Mouse (Mus musculus) urinary bladder, postnatal 25 days (tissue): ENCODE data around the gene Grin2d.

Experiments used
- DNase-seq: peaks from one replicate; pipeline ENCODE4 v3.0.0; 2022; ENCODE audit warnings: low spot score

The Grin2d gene

DNA sequence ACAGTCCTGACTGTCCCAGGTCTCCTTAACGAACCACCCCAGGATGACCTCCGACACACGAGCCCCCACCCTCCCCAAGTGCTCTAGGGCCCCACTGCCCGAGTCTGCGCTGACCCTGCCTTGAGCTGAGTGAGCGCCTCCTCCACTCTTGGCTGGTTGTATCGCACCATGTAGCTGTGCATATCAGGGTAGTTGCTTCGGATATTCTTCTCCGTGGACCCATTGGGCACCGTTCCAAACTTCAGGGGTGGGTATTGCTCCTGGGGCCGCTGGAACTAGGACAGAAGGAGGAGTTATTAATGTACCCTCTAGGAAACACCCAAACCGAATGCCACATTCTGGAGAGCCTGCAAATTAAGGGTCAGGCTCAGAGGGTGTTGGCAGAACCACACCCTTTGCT, 25.1 kb downstream of the Grin2d start:
- no peak for DNase-seq

DNA sequence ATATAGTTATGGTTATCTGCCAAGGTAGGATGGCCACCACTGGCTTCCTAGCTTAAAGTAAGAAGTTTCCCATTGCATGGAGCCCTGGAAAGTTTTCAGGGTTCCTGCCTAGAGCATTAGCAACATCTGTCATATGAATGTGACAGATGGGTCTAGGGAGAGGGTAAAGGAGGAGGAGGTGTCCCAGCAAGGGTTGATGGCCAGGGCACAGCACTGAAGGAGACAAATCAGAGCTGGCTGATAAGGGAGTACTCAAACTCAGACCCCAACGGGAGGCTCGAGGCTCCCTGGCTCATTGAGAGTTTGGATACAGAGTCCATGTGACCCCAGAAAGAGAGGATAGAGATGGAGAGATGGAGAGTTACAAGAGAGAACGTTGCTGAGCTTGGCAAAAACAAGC, 27.5 kb downstream of the Grin2d start:
- DNase-seq, result no peak

DNA sequence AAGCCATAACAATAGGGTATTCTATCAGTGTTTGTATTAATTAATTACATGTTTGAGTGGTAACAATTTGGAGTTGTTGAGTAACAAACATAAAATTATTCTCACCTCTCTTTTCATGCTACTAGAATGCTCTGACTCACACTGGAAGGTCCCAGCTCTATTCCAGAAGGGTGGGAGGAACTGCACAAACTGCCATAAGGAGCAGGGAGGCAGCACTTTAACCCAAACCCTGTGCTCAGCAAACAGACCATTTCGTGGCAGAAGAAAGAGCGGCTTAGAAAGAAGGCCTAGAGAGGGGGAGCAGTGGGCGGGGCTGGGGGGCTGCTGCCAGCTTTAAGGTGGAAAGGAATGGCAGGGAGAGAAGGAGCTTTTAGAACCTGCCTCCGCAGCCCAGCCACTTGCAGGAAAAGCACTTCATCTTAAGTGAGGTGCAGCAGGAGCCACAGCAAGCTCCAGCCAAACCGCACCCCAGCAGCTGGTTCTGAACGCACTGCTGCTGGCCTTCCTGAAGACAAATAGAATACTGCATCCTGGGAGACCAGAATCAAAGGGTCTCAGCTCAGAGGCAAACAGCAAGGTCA, 29.6 kb downstream of the Grin2d start:
- no peak for DNase-seq

DNA sequence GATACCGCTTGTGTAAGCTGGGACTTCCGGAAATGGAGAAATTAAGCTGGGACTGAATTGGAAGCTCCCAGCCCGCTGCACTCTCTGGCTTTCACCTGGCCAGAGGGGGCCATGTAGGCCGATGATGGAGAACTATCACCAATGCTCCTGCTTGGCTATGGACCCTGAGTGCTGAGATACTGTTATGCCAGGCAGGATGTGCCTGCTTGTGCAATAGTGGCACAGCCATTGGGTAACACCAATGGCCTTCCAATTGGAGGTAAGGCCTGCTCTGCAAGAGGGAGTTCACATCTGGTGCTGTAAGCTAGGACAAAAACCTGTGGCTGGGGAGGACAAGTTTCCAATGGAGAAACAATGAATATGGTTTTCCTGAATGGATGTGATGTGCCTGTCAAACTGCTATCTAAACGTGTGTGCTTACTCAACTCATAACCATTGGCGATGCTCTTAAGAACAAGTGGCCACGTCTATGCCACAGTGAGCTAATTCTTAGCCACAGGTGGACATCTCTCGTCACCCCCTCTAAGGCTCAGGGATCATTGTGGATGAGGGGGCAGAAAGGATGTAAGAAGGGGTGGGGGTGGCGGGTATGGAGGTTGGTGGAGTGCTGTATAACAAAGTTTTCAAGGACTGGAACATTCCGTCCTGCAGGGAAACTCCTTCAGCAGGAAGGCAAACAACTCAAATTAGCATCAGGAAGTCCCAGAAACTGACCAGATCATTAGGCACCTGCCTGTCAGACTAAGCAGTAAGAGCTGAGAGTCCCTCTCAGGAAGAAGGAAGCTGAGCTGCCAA, 35.0 kb downstream of the Grin2d start:
- DNase-seq, result no peak

DNA sequence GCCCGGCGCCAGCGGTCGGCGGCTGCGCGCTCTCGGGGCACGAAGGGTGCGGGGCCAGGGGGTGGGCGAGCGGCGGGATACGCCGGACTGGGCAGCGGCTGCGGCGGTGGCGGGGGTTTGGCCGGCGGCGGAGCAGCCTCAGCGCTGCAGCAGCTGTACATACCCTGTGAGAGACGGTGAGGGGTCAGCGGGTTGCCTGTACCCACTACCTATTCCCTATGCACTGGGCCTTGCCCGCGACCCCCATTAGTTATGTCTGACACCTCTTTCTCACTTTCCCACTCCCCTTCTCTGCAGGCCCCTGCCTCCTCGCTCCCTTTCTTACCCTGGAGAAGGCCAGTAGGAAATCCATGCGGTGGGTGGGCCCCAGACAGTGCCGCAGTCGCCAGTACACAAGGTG, 44.3 kb downstream of the Grin2d start:
- no peak for DNase-seq

DNA sequence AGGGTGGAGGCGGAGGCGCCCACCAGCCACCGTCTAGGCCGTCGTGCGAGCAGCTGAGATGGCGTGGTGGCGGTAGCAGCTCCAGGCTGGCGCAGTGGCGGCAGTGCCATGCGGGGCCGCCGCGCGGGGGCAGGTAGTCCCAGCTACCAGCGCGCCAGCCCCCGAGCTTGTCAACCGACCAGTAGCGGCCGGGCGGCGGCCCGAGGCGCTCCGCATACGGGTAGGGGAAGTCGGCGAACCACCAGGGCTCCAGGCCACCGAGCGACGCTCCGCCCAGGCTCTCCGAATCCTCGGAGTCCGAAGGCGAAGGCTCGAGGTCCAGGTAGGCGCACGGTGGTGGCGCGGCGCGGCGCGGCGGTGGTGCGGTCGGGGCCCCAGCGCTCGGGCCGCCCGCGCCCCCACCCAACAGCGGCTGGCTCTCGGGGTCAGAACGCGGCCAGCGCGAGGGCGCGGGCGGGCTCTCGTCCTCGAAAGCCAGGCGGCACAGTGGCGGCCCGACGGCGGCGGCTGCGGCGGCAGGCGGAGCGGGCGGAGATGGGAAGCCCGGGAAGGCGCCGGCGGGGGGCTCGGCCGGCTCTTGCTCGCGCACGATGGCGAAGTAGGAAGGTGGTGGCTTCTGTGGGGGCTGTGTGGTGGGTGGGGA, 44.9 kb downstream of the Grin2d start:
- DNase-seq, result no peak

DNA sequence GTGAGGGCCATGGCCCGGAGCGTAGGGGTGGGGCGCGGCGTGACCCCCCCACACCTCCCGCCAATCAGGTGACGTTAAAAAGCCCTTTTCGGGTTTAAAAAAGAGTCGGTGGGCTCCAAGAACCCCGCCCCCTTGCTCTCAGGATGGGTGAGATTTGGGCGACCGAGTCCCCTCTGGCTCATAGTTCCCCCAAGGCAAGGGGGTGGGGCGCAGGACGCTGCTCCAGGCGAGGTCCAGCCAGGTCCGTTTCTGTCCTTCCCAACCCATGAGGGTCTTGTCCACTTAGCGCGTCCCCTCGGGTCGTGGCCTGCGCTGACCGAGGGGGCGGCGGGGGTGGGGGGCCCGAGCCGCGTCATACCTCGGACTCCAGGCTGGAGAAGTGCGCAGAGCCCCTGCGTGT, 45.8 kb downstream of the Grin2d start:
- no peak for DNase-seq

DNA sequence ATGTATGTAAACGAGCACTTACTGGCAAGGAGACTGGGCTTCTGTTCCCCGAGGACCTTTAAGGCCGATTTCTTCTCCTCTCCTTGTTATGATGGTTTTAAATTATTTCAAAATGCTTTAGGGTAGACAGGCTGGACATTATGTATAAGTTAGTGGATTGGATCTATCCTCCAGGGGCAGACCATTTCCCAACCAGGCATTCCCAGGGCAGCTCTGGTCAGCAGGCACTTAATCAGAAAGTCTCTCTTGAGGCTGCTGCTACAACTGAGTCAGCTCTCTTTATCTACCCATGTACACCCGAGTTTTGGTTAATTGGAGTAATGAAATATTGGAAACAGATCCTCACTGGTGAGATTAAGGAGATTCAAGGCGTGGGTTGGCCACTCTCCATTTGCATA, 47.1 kb downstream of the Grin2d start:
- DNase-seq, result no peak

DNA sequence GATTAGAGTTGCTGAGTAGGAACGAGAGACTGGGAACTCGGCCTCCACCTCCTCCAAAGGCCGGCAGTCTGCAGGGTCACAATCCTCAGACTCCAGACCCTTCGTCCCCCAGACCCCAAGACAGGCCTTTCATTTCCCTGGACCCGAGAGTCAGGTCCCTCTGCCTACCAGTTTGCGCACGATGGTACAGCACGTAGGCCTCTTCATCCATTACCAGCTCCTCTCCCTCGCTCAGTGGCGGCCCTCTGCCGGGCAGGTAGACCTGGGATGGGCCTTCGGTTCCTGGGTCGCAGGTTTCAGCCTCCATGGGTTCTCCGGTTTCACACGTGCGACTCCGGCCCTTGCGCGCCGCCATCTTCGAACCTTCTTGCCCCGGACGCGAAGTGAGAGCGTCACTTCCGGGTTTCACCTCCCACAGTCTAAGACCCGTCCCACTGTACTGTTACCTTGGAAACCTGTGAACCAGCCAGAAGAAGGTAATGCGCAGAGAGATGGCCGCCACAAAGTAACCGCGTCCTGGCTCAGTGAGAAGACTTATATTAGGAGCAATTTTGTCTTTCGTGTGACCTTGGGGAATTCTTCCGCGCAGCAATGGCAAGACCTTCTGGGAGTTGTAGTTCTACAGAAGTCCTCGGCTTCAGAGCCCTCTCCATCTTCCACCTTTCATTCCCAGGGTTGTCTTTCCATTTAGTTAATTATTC, 47.6 kb downstream of the Grin2d start, which contains the start of gene Grwd1:
Gene Grwd1 (minus strand): TSS at position 518 of the 701 bp plus-strand sequence.
- peak; percentile 79 for DNase-seq

DNA sequence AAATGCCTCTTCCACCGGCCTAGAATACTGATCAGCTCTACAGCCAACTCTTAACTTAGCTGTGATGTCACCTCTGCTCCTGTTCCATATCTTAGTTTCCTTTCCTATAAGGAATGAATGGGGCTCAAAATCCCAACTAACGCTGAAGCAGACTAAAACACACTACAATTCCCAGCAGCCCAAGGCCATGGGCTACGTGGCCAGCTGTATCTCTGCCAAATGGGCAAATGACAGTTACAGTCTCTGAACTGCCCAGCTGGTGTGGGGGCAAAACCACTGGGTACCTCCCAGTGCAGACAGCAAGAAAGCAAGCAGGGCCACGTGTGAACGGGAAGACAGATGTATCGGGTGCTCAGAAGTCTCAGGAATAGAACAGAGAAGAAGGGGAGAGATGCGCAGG, 51.5 kb downstream of the Grin2d start:
- DNase-seq, result no peak

DNA sequence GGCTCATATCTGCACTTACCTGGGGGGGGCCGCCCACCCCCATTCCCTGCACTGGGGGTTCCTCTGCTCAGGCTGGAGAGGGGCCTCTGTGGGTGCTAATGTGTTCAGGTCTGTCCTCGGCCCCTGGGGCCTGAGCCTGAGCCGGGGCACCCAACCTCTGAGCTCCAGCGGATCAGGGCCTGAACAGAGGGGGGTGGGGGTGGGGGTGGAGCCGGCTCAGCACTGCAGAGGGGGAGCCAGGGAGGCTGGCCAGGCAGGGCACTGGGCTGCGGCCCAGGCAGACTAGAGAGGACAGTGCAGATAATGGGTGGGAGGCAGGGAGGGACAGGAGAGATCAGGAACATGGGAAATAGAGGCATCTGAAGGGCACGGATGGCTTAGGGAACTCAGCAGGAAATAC, 53.6 kb downstream of the Grin2d start, which contains the start of gene Kcnj14:
Gene Kcnj14 (minus strand): TSS at position 185 of the 400 bp plus-strand sequence.
- DNase-seq, result no peak

DNA sequence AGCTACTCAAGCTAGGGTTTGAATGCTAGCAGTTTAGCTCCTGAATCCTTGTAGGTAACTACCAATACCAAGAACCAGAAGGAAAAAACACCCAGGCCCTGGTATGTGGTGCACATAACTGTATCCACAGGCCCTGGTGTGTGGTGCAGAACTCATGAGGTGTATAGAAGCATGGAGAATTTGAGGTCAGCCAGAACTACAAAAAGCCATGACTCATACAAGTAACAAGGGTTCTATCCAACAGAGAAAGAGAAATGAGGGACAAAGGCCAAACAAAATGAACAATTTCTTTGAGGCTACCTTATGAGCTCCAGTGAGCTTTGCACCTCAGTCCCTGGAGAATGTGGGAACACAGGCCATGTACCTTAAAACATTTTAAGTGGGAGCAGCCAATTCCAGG, 57.3 kb downstream of the Grin2d start:
- DNase-seq, result no peak

DNA sequence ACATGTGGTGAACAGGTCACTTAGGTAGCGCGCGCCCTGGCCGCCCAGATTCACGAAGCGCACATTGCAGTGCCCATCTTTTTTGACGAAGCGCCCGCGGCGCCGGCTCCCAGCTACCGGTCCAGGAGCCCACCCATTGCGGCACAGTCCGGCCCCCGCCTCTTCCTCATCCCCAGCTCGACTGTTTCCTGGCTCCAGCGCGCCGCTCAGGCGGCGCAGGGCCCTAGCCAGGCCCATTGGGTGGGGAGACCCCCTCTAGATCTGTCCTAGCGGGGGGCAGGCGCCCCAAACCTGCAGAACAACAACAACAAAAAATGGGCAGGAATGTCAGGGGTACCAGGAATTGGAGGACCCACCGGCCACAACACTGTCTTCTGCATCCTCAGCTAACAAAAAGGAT, 58.3 kb downstream of the Grin2d start:
- no peak for DNase-seq

DNA sequence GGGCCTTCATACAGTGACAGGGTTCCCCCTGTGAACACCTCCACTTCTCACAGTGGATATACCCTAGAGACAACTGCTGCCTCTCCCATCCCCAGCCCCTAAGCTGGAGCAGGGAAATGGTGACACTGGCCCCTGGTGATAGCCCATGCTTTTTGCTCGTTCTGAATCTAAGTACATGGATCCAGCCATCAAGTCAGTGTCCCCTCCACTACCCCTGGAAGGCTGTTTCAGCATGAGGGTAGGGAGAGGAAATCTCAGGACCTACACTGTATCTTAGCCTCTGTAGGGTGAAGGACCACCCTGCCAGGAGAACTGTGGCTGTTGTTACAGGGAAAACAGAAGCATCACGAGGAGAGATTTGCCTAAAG, 62.2 kb downstream of the Grin2d start:
- no peak for DNase-seq

DNA sequence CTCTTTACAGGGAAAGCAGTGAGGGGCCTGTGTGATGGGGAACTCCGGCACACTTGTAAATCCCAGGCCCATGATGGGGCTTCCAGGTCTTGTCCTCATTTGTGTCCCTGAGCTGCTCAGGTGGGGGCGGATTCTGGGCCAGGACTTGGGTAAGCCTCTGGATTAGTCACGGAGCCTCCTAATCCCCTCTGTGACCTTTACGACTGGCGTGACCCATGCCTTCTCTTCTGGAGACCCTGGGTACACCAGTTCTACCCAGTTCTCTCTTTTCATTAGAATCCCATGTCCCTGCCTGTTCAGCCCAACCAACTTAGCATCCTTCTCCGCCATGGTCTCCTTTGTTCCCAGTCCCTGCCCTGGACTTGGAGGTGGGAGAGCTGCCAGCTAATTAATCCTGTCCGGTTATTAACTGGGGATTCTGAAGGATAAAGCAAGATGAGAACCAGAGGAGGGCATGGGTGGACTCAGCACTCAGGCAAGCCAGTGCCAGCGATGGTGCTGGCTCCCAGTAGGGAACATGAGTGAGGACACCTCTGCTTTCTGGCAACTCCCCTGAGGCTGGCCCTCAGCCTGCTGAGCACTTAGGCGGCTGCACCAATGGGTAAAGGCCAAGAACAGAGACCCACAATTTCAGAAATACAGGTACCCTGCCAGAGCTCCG, 62.7 kb downstream of the Grin2d start:
- no peak for DNase-seq

DNA sequence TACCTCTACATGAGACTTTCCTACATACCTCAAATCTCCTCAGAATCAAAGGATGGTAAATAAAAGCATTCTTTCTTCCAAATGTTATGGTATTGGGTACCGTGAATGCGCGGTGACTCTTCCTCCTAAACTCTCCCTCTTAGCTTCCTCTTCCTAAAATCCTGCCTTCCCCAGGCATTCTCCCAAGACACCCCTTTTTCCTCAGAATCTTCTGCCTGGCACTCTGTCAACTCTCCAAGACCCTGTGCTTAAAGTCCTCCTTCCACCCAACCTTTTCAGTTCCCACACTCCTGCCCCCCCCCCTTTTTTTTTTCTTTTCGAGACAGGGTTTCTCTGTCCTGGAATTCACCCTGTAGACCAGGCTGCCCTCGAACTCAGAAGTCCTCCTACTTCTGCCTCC, 63.3 kb downstream of the Grin2d start:
- DNase-seq, result no peak

DNA sequence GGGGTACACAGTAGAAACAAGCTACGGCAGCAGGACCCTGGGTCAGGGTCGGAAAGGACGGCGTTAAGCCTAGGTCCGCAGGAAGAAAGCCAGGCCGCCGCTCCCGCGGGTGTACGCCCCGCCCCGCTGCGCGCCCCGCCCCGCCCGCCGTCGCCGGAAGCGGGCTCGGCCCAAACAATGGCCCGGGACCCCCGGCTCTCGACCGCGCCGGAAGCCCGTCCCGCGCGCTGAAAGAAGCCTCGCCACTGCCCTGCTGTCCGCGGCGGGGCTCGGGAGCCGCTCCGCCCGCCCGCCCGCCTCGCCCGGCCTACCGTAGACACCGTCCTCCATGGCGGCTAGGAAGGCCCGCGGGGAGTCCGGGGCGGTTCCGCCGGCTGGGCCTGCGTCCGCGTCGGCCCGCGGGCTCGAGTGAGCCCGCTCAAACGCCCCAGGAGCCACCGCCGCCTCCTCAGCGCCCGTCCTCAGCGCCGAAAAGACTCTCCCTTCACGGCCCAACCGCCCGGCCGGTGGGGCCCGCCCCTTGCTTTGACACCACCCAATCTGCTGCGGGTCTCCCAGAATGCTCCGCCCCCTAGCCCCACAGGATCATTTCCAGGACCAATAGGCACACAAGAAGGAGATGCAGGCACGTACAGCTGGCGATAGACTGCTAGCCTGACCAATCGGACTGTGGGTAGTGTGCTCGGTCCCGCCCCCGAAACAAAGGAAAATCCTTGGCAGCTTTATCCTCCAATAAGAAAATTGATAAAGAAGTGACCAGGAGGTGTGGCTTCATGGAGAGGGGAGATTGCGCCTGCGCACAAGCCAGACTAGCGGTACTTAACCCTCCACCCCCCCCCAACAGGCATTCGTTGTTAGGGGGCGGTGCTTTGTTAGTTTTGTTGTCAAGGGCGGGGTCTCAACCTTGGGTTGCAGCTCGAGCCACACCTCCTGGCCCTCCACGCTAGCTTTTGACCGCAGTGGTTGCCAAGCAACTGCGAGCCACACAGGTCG, 64.1 kb downstream of the Grin2d start, which contains the start of gene Cyth2:
Gene Cyth2 (minus strand): TSS at position 795 of the 993 bp plus-strand sequence.
- peak; percentile 98 for DNase-seq

DNA sequence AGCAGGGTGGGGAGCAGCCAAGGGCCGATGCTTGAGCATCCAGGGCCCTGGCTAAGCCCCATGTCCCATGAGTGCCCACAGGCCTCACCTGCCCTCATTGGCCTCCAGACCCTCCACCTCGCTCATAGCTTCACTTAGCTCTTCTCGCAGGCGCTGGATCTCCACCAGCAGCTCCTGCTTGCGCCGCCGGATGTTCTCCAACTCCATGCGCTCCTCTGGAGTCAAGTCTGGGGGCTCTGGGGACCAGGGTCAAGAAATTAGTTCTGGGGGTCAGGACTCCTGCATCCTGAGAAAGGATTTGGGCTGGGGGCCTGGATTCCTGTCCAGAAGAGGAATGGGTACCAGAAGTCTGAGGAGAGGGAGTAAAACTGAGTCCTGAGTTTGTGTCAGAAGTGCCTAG, 65.3 kb downstream of the Grin2d start:
- no peak for DNase-seq

DNA sequence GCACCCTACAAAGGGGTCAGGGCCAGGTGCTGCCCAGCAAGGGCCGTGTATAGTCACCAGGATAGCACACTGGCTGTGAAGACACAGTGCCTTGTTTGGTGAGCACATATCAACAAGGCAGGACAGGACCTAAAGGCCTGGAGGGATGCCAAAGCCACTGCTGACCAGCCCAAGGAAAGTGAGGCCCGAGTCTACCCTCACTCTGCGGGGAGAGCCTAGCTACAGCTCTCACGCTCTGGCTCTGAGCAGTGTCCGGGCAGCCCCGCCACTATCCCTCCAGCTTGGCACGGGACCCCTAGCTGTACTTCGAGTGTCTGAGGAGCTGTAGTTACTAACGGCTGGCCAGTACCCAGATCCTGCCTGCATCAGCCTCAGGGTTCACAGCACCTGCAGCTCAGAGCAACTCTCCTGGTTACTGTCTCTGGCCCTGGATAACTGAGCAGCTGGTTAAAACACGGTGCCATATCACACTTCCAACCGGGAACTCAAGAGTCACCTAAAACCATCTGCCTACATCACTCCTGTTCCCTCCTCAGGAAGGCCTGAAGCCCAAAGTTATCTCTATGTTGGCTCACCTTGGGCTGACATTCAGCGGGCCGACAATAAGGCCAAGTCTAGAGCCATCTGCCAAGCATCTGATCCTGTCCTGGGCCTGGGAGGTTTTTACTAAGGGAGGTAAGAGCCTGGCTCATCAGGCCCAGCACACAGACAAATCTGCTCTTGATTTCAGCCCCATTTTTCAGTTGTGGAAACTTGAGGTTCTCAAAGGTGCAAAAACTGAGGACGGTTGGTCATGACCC, 68.7 kb downstream of the Grin2d start:
- DNase-seq, result no peak

DNA sequence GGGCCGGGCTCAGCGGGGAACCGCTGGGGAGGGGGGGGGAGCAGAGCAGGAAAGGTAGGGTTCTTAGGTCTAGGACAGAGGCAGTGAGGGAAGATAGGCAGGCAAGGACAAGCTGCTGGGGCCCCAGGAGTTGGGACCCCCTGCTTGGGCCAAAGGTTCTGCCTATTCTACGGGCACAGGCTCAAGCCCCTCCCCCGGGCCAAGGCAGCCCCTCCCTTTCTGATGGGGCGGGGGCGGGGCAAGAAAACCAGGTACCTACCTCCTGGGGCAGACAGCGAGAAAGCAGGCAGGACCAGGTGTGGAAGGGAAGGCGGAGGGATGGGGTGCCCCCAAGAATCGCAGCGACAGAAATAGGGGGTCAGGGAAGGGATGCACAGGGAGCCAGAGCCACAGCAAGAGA, 69.7 kb downstream of the Grin2d start:
- no peak for DNase-seq
